Mouse (Mus musculus) MEL (cell line): Measurements from ENCODE around the gene Lingo1.

ENCODE experiments used
- EP300 ChIP-seq, 2 experiments: IDR thresholded peaks; 2 replicates each; pipeline ENCODE4 v1.6.1; 2011; ENCODE audit warnings: improper control_type of control experiment in 2 of 2, low read length in 2 of 2, low read depth in 1 of 2, mild to moderate bottlenecking in 1 of 2
- ETS1 ChIP-seq: IDR thresholded peaks from 2 replicates; pipeline ENCODE4 v1.6.1; 2012; ENCODE audit warnings: low read depth, mild to moderate bottlenecking, inconsistent platforms, low read length, improper control_type of control experiment, moderate library complexity
- GATA1 ChIP-seq: IDR thresholded peaks from 2 replicates; pipeline ENCODE4 v1.6.1; 2011; ENCODE audit warnings: low read depth, low read length, improper control_type of control experiment
- HCFC1 ChIP-seq: IDR thresholded peaks from 2 replicates; pipeline ENCODE4 v1.6.1; 2012; ENCODE audit warnings: low read depth, mild to moderate bottlenecking, inconsistent platforms, low read length, improper control_type of control experiment, moderate library complexity
- MAX ChIP-seq: IDR thresholded peaks from 2 replicates; pipeline ENCODE4 v1.6.1; 2011; ENCODE audit warnings: low read length, improper control_type of control experiment
- MEF2A ChIP-seq: IDR thresholded peaks from 2 replicates; pipeline ENCODE4 v1.6.1; 2014; ENCODE audit warnings: low read depth, mild to moderate bottlenecking, inconsistent platforms, low read length, improper control_type of control experiment; ENCODE audit not compliant: poor library complexity, insufficient replicate concordance, severe bottlenecking; ENCODE audit errors: extremely low read depth
- POLR2A ChIP-seq, 2 experiments: IDR thresholded peaks; 2 replicates each; pipeline ENCODE4 v1.6.1; 2011 to 2012; ENCODE audit warnings: low read length in 2 of 2, mild to moderate bottlenecking in 2 of 2, control low read depth in 1 of 2, improper control_type of control experiment in 1 of 2, low read depth in 1 of 2, moderate library complexity in 1 of 2; ENCODE audit not compliant: control insufficient read depth in 1 of 2, insufficient read depth in 1 of 2, poor library complexity in 1 of 2
- SMC3 ChIP-seq: IDR thresholded peaks from 2 replicates; pipeline ENCODE4 v1.6.1; 2011; ENCODE audit warnings: low read depth, low read length, improper control_type of control experiment
- UBTF ChIP-seq: IDR thresholded peaks from 2 replicates; pipeline ENCODE4 v1.6.1; 2012; ENCODE audit warnings: low read depth, mild to moderate bottlenecking, inconsistent platforms, low read length, improper control_type of control experiment, moderate library complexity, borderline replicate concordance; ENCODE audit not compliant: insufficient read depth

- TF ChIP-seq EP300 (IDR thresholded peaks at IDR 0.05; ENCODE audit: low read depth in 1 of 2, low read length in 2 of 2) (no peak), ETS1 (no peak), MEF2A (no peak), GATA1 (no peak), MAX (no peak), POLR2A (IDR thresholded peaks at IDR 0.05; ENCODE audit: control insufficient read depth in 1 of 2, insufficient read depth in 1 of 2, low read depth in 1 of 2, low read length in 2 of 2, poor library complexity in 1 of 2) (no peak), UBTF (no peak), HCFC1 (no peak), SMC3 (no peak)
These were observed 184.1 kb downstream of the Lingo1 start for GRCm38 (mm10) chr9:56611912-56612797.
